Mouse (Mus musculus) embryo, embryonic 10 days (tissue): ENCODE measurements around the gene Naa35.

ENCODE experiments used
- DNase-seq: peaks from one replicate; pipeline ENCODE4 v3.0.0-alpha.2; 2015; ENCODE audit warnings: low spot score

Gene Naa35

GRCm38 (mm10) chr13:59671521-59671920 is 86.5 kb downstream of the Naa35 start:
- no peak for DNase-seq

DNA sequence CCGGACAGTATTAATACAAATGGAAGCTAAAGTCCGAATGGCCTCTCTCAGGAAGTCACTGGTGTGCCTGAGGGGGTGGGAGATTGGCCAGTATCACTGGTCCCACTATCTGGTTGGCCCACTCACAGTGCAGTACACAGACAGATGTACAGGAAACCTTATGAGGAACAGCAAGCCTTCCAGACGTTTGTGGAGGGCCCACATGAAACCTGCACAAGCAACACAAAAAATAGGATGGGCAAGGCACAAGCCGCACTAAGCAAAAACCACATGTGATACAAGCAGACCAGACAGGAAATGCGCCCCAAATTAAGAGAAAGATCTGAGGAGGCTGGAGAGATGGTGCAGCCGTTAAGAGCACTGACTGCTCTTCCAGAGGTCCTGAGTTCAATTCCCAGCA is 87.2 kb downstream of the Naa35 start:
- DNase-seq = no peak

DNA sequence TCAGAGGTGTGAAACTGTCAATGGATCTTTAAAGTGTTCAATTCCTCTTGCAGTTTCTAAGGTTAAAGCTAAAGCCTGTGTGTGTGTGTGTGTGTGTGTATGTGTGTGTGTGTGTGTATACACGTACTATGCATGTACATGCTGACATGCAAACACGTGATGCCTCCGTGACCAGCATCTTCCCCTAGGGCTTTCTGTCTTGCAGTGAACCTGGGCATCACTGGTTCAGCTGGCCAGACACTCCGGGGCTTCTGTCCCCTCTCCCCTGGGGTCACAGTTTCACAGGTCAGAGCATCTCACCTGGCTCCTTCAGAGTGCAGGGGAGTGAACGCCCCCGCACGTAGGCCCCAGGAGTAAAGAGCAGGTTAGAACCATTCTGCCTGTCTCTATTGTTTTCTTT is 88.5 kb downstream of the Naa35 start:
- DNase-seq = no peak

GRCm38 (mm10) chr13:59674215-59674614 is 89.2 kb downstream of the Naa35 start:
- peak; percentile 80 for DNase-seq

GRCm38 (mm10) chr13:59674761-59675150 is 89.7 kb downstream of the Naa35 start:
- DNase-seq = peak; percentile 76

- DNase-seq = peak; percentile 88
Observed at GRCm38 (mm10) chr13:59675151-59676011, 90.3 kb downstream of the Naa35 start, which contains the start of gene Golm1. Gene Golm1 (minus strand): TSS chr13:59675811.

DNA sequence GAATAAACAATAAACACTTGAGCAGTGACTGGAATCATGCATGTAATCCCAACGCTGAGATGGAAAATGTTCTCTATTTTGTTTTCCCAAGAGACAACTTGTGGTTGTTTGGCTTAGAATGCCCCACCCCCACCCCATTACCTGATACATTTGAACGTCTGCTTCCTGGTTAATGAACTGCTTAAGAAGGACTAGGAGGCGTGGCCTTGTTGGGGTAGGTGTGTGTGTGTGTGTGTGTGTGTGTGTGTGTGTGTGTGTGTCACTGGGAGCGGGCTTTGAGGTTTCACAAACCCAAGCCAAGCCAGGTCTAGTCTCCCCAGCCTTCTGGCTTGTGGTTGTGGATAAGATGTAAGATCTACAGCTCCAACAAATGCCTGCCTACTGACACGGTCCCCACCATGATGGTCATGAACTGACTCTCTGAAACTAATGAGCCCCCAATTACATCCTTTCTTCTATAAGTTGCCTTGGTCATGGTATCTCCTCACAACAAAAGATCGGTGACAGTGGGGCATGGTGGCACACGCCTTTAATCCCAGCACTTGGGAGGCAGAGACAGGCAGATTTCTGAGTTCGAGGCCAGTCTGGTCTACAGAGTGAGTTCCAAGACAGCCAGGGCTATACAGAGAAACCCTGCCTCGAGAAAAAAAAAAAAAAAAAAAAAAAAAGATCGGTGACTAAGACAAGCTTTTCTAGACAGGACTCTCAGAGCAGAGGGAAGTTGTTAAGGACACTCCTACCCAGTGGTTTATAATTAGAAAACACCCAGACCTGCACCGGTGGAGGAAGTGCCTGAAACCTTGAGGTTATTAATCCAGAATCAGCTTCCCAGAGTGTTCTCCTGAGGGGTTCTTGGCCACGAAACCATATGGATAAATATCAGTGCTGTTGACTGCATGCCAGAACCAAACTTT is 91.5 kb downstream of the Naa35 start:
- no peak for DNase-seq

- DNase-seq = no peak
Observed at GRCm38 (mm10) chr13:59679306-59679705, 94.2 kb downstream of the Naa35 start.

DNA sequence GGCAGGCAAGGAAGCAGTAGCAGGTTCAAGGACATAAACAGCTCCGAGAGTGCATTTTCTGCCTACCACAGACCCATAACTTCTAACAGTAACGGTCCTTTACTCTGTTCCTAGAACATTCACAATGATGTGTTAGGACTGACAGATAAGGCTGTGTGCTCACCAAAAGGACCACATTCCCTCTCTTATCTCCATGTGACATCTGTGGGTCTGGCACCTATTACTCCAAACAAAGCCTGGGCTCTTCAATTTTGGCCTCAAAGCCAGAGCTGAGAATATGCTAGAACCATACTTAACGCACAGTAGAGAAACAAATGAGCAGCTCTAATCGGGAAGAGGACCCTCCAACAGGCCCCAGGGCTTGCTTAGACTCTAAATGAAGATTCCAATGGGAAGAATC is 94.8 kb downstream of the Naa35 start:
- DNase-seq = no peak

DNA sequence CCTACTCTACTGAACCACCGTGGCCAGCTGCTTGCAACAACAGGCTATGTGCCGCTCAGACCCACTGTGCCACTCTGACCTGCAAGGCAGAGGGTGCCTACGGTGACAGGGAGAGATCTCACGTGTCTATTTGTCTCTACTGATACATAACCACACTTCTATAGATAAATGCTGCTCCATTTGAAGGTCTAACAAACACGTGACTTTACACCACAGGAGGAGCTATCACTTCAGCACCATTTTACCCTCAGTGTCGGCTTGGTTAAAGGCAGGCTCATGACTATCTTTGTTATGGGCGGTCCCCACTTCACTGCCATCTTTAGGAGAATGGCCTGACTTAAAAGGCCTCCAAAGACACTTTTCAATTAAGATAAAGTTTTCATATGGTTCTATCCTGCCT is 97.6 kb downstream of the Naa35 start:
- peak; percentile 75 for DNase-seq

DNA sequence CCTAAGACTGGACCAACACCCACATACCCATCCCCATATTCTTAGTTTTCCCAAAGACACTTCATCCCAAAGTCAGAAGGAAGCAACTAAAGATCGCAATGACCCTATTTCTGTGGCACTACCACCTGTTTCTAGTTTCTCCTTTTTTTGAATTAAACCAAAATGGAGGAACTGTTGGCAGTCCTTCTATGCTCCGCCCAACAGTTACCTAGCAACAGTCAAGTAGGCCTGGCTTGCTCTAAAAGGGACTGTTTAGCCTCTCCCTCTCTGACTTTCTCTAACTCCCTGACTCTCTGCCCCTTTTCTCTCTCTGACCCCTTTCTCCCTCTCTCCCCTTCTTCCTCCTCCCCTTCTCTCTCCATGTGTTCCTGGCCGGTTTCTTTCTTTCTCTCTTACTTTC is 100.2 kb downstream of the Naa35 start:
- DNase-seq = no peak
